Mouse (Mus musculus) kidney, adult 10 weeks (tissue): Measurements from ENCODE around the gene Ptprz1. TPM values are rescaled to one million over a fixed set of nuclear protein-coding genes. Genes with fewer than 3 reads are reported as not detected.

ENCODE experiments used
- polyA plus RNA-seq: library from polyadenylated mRNA; stranded (reverse); fragments of 350-450 nt; fragmentation: Illumina TruSeq; extraction: RNeasy Lipid Tissue Mini Kit (QIAGEN cat#74804); gene quantifications from one replicate; pipeline ENCODE4 v1.2.3, GENCODE M21; 2014; ENCODE audit warnings: low read depth, low replicate concordance

The Ptprz1 gene
- polyA plus RNA-seq, result 0.28 TPM

DNA sequence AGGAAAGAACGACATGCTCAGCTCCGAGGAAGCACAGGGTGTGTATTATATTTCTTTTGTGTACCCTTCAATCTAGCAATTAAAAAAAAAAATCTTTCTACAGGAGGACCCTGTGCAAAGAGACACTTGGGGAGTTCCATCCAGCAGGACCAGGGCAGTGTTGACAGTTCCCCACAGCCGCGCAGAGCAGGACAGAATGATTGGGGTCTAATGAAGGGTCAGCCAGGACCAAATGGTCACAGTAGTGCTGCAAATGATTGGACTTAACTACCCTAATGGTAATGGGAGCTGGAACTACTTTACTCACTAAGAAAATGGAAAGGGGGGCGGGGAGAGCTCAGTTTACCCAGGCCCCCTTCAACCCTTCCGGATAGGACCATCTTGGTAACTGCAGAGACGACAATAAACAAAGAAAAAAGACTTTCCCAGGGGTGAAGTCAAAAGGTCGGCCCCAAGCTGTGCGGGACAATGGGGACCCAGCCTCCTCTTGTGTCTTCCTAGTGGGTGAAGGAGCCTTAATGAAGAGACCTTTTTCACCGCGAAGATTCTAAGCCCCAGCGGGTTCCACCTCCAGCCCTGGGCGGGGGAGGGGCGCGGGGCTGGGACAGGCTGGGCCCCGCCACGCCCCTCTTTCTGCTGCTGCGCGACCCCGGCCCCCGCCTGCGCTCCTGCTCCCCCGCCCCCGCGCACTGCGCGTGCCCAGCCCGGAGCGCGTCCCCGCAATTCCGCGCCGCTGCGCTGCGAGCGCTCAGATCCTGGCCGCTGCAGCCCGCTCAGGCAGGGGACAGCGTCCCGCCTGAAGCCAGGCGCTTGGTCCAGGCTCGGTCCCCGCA, at the start of gene Ptprz1:
Gene Ptprz1, plus strand, starts transcription at position 722 of the 833 bp plus-strand sequence.

